Mouse (Mus musculus) cortical plate, adult 2 months (tissue): ENCODE measurements around the gene Treml2.

Experiments
- CTCF ChIP-seq: fragments of 200-500 bp; IDR thresholded peaks from 2 replicates; pipeline ENCODE4 v1.5.1; 2011; ENCODE audit warnings: mild to moderate bottlenecking, control low read depth, low read length; ENCODE audit not compliant: insufficient read depth; ENCODE audit errors: extremely low read depth
- POLR2A ChIP-seq: fragments of 200-500 bp; IDR thresholded peaks from 2 replicates; pipeline ENCODE4 v1.6.1; 2011; ENCODE audit warnings: mild to moderate bottlenecking, low read length, control low read depth; ENCODE audit not compliant: insufficient read depth; ENCODE audit errors: extremely low read depth

GRCm38 (mm10) chr17:48312124-48312523 is 12.8 kb downstream of the Treml2 start:
- TF ChIP-seq CTCF (no peak), POLR2A (no peak)
